Mouse (Mus musculus) frontal cortex, postnatal 25 days (tissue): ENCODE measurements at regions not wholly inside any gene's neighbourhood (a gene's known extent, or its start where the extent isn't known, plus 50 kb on each side); places are given as distances from the start of the nearest gene placed in this dataset.

Experiments used
- DNase-seq, 2 experiments: peaks; one replicate each; pipeline ENCODE4 v3.0.0; 2022; ENCODE audit warnings: low spot score in 2 of 2

- no peak for DNase-seq
Observed at GRCm38 (mm10) chr13:85570886-85571527, 282.1 kb upstream of the Rasa1 start.

- no peak for DNase-seq
Observed at GRCm38 (mm10) chr13:85557821-85558220, 268.9 kb upstream of the Rasa1 start.

- peak; percentile 17 to 46 for DNase-seq
Observed at GRCm38 (mm10) chr13:85556101-85556853, 267.3 kb upstream of the Rasa1 start.

GRCm38 (mm10) chr13:85553072-85553471, 264.1 kb upstream of the Rasa1 start:
- no peak for DNase-seq

- no peak for DNase-seq
Observed at GRCm38 (mm10) chr13:85509671-85510070, 220.7 kb upstream of the Rasa1 start.

- no peak for DNase-seq
Observed at GRCm38 (mm10) chr13:85508552-85508951, 219.6 kb upstream of the Rasa1 start.

- no peak for DNase-seq
Observed at GRCm38 (mm10) chr13:85507374-85508101, 218.6 kb upstream of the Rasa1 start.

- no peak for DNase-seq
Observed at GRCm38 (mm10) chr13:85506875-85507274, 217.9 kb upstream of the Rasa1 start.

- no peak for DNase-seq
Observed at GRCm38 (mm10) chr13:85506030-85506429, 217.1 kb upstream of the Rasa1 start.

- DNase-seq = no peak
Observed at GRCm38 (mm10) chr13:85505046-85505445, 216.1 kb upstream of the Rasa1 start.

GRCm38 (mm10) chr13:85504001-85504400, 215.1 kb upstream of the Rasa1 start:
- no peak for DNase-seq

GRCm38 (mm10) chr13:85498696-85499095, 209.8 kb upstream of the Rasa1 start:
- no peak for DNase-seq

GRCm38 (mm10) chr13:85484790-85485189, 195.9 kb upstream of the Rasa1 start:
- DNase-seq = no peak

- DNase-seq = no peak
Observed at GRCm38 (mm10) chr13:85483348-85483747, 194.4 kb upstream of the Rasa1 start.

- no peak for DNase-seq
Observed at GRCm38 (mm10) chr13:85479405-85479804, 190.5 kb upstream of the Rasa1 start.

- no peak for DNase-seq
Observed at GRCm38 (mm10) chr13:85476274-85476846, 187.4 kb upstream of the Rasa1 start.

- DNase-seq = no peak
Observed at GRCm38 (mm10) chr13:85471340-85471739, 182.4 kb upstream of the Rasa1 start.

GRCm38 (mm10) chr13:85459387-85459786, 170.5 kb upstream of the Rasa1 start:
- DNase-seq = no peak

- no peak for DNase-seq
Observed at GRCm38 (mm10) chr13:85458611-85459010, 169.7 kb upstream of the Rasa1 start.

GRCm38 (mm10) chr13:85439581-85439980, 150.7 kb upstream of the Rasa1 start:
- no peak for DNase-seq

- DNase-seq = no peak
Observed at GRCm38 (mm10) chr13:85437875-85438274, 148.9 kb upstream of the Rasa1 start.

GRCm38 (mm10) chr13:85437009-85437408, 148.1 kb upstream of the Rasa1 start:
- DNase-seq = no peak
